Mouse (Mus musculus) forebrain, embryonic 13.5 days (tissue): ENCODE results near the gene A2m. TPM values are rescaled to one million over a fixed set of nuclear protein-coding genes. Genes with fewer than 3 reads are reported as not detected.

Source experiments
- ATAC-seq: fragments of 200-750 bp; cut with Nextera tagmentation; 2 replicates; pipeline ENCODE4 v1.8.0; 2017
- H3K27ac ChIP-seq: fragments of 300-500 bp; sonication (generic); 2 replicates; pipeline ENCODE4 v1.5.1; 2015; ENCODE audit warnings: inconsistent platforms, mild to moderate bottlenecking, moderate library complexity
- H3K27me3 ChIP-seq: fragments of 300-500 bp; sonication (generic); 2 replicates; pipeline ENCODE4 v1.6.1; 2015; ENCODE audit warnings: mild to moderate bottlenecking, inconsistent platforms
- H3K36me3 ChIP-seq: fragments of 300-500 bp; sonication (generic); 2 replicates; pipeline ENCODE4 v1.6.1; 2015; ENCODE audit warnings: mild to moderate bottlenecking, inconsistent platforms; ENCODE audit not compliant: poor library complexity, severe bottlenecking
- H3K4me1 ChIP-seq: fragments of 300-500 bp; sonication (generic); 2 replicates; pipeline ENCODE4 v1.6.1; 2015; ENCODE audit warnings: inconsistent platforms
- H3K4me2 ChIP-seq: fragments of 300-500 bp; sonication (generic); 2 replicates; pipeline ENCODE4 v1.6.1; 2015; ENCODE audit warnings: inconsistent platforms, mild to moderate bottlenecking, moderate library complexity
- H3K4me3 ChIP-seq: fragments of 300-500 bp; sonication (generic); 2 replicates; pipeline ENCODE4 v1.5.1; 2015; ENCODE audit warnings: mild to moderate bottlenecking, inconsistent platforms
- H3K9ac ChIP-seq: fragments of 300-500 bp; sonication (generic); 2 replicates; pipeline ENCODE4 v1.6.1; 2015; ENCODE audit warnings: mild to moderate bottlenecking, inconsistent platforms
- H3K9me3 ChIP-seq: fragments of 300-500 bp; sonication (generic); replicated peaks from 2 replicates; pipeline ENCODE4 v1.6.1; 2016; ENCODE audit warnings: inconsistent platforms
- WGBS: fragments of 180-500 bp; shearing (Covaris S2); methylation state at CpG from one replicate; pipeline ENCODE4 v1.1.7; 2015; 5-methylcytosine and 5-hydroxymethylcytosine counted together
- polyA plus RNA-seq: library from polyadenylated mRNA; unstranded; fragments of >200 nt; fragmentation: Nextera tagmentation; extraction: Ambion mirVana; gene quantifications from 2 replicates; pipeline ENCODE4 v1.2.1, GENCODE M21; 2015

Gene A2m
- polyA plus RNA-seq = 2.1 and 2.3 TPM in 2 replicates

DNA sequence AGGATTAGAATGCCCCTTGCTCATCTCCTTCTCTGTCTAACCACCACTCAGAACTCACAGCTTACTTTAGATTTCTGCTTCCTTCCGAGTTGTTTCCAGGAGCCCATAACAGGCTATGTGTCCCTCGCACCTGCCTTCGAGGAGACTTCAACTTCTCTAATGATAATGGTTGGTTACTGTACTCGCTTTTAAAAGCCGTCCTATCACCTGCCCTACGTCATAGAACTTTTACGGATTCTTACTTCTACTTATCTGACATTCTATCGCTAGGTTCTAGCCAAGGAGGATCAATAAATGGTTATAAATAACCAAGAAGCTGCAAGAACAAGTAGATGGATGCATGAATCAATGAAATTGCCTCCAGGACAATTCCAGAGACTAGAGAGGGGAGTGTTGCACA is at the start of gene A2m:
Gene A2m, plus strand, starts transcription at position 301 of the 400 bp plus-strand sequence.
- WGBS = 92% methylated on average over 8 of the region's 8 CpGs
- no peak for ATAC-seq
- peak within 1 kb of the TSS; percentile 52; the same call in 1 of the 2 replicates for H3K9ac ChIP-seq

DNA sequence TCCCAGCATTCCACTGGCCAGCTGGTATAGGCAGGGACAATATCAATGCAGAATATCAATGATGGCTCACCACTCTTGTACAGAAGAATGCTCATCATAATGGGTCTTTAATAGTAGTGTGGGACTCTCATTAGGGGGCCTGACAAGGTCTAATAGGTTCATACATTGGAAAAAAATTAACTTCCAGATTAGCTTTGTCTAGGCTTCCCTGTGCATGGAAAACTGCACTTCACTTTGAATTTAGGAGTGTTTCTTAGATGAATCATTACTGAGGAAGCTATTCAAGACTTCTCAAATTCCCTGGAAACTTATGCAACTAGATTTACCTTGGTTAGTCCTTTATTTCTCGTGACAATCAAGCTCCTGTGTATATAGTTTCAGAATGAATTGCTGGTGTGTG is 45.0 kb upstream of the A2m start:
- H3K27ac ChIP-seq = no peak overlapping the region
- no peaks in the 10 kb centered on the region for H3K36me3 ChIP-seq
- ATAC-seq = no peak
- no peak overlapping the region for H3K4me3 ChIP-seq
- no peak overlapping the region for H3K4me2 ChIP-seq
- no peaks in the 10 kb centered on the region for H3K9me3 ChIP-seq
- no peaks in the 10 kb centered on the region for H3K27me3 ChIP-seq
- no peak overlapping the region for H3K9ac ChIP-seq
- no peaks in the 10 kb centered on the region for H3K4me1 ChIP-seq
- 50% methylated on average over 1 of the region's 1 CpGs for WGBS

More for the DNA sequence above, at the start of gene A2m:
- Histone ChIP-seq H3K4me2 (peak within 1 kb of the TSS; percentile 57), H3K27me3 (no peaks in the 10 kb centered on the region), H3K9me3 (0 out of 2 replicates have a peak, but pooled peaks cover 3% of the 10 kb centered on the region), H3K27ac (no peak within 1 kb of the TSS), H3K36me3 (no peaks in the 10 kb centered on the region), H3K4me1 (peaks cover 9% of the 10 kb centered on the region), H3K4me3 (peak within 1 kb of the TSS; percentile 28)

DNA sequence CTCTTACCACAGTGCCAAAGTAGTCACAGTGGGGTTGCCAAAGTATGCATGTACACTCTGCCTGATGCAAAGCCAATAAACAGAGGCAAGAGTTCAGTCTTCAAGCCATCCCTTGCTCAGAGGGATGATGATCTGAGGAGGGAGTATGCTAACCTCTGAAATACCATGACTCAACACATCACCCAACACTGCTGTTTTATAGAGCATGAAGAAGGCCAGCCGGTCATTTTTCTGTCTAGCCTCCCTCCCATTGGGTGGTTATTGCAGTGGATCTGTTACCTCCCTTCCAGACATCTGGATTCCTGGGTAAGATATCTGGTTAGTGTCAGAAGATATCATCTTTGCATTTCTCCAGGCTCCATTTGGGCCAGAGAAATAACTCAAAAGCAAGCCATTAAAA is 34.2 kb upstream of the A2m start:
- H3K4me3 ChIP-seq = no peak overlapping the region
- no peaks in the 10 kb centered on the region for H3K4me1 ChIP-seq
- WGBS = 76% methylated on average over 1 of the region's 1 CpGs
- no peaks in the 10 kb centered on the region for H3K27me3 ChIP-seq
- no peak overlapping the region for H3K4me2 ChIP-seq
- no peak overlapping the region for H3K9ac ChIP-seq
- no peaks in the 10 kb centered on the region for H3K36me3 ChIP-seq
- no peaks in the 10 kb centered on the region; the same call in 1 of the 2 replicates for H3K9me3 ChIP-seq
- no peak for ATAC-seq
- H3K27ac ChIP-seq = no peak overlapping the region

DNA sequence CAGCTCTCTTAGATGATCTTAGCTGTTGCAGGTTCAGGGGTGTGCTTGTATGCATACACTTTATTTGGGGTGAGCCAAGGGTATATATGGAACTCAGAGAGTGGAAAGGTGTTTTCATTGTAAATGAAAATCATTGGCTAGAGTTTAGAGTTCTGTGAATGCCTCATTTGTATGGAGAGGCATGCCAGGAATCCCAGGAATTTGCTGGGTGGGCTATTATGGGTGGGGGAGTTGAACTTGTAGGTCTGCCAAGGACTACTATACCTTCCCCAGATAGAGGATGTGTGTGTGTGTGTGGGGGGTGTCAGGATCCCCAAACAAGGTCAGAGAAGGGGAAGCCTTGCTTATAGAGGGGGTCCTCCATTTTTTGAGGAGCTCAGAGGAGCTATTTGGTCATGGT is 27.3 kb upstream of the A2m start:
- Histone ChIP-seq H3K4me3 (no peak overlapping the region), H3K27me3 (no peaks in the 10 kb centered on the region), H3K9me3 (no peaks in the 10 kb centered on the region; the same call in 1 of the 2 replicates), H3K36me3 (no peaks in the 10 kb centered on the region), H3K27ac (no peak overlapping the region), H3K9ac (no peak overlapping the region), H3K4me1 (no peaks in the 10 kb centered on the region), H3K4me2 (no peak overlapping the region)
- ATAC-seq = no peak

DNA sequence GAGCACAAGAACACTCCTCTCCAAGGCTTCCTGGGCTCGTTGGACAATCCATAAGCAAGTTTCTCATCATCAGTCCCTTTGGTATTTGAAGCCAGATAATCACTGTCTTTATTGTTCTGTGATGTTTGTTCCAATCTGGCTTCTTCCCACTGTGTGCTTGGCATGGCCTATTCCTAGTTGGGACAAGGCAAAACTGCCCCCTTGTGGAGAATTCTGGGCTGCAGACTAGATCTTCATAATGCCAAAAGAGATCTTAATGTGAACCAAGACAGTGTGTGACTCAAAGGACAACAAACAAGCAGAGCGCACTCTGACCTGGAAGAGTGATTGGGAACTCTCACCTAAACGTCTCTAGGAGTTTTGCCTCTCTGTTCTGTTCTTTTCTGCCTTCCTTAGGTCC is 23.4 kb upstream of the A2m start:
- no peak overlapping the region for H3K4me2 ChIP-seq
- H3K9ac ChIP-seq = no peak overlapping the region
- no peak overlapping the region for H3K27ac ChIP-seq
- no peak overlapping the region for H3K4me3 ChIP-seq
- H3K27me3 ChIP-seq = no peaks in the 10 kb centered on the region
- no peaks in the 10 kb centered on the region for H3K9me3 ChIP-seq
- WGBS = 47% methylated on average over 3 of the region's 3 CpGs
- no peak for ATAC-seq
- H3K4me1 ChIP-seq = no peaks in the 10 kb centered on the region
- no peaks in the 10 kb centered on the region for H3K36me3 ChIP-seq

DNA sequence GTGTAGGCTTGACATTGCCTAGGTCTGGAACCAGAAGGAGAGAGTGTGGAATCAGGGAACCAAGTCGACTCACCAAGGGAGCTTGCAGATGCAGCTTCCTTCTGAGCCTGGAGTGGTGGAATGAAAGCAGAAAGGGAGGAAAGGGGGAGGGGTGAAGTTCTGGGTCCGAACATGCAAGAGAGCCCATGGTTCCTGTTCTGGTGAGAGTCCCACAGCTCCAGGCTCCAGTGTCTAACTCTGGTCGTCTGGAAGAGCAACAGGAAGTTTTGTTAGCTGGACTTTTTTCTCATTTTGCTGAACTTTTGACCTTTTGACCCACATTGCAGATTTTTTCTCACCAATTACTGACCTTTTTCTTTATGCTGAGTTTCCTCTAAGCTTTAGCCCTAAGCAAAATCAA is 17.7 kb upstream of the A2m start:
- no peaks in the 10 kb centered on the region for H3K4me1 ChIP-seq
- no peak overlapping the region for H3K4me3 ChIP-seq
- H3K36me3 ChIP-seq = no peaks in the 10 kb centered on the region
- H3K4me2 ChIP-seq = no peak overlapping the region
- no peak overlapping the region for H3K27ac ChIP-seq
- H3K27me3 ChIP-seq = no peaks in the 10 kb centered on the region
- ATAC-seq = no peak
- 41% methylated on average over 3 of the region's 3 CpGs for WGBS
- no peak overlapping the region for H3K9ac ChIP-seq
- H3K9me3 ChIP-seq = no peaks in the 10 kb centered on the region

DNA sequence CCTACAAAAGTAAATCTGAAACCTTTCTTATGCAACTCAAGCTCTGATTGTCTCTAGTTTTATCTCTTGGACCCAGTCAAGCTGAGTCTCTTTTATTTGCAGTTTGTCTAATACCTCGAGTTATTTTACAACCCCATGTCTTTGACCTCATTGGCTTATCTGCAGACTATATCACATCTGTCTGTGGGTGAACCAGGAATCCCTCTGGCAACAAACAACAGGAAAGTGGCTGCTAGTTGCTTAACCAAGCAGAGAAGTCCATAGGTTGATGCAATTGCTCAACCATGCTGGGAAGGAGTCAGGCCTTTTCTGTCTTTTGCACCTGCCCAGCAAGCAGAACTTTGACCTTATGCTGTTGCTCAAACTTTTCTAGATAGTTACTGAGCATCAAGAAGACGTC is 12.7 kb upstream of the A2m start:
- H3K27ac ChIP-seq = no peak overlapping the region
- WGBS = 78% methylated on average over 2 of the region's 2 CpGs
- H3K4me3 ChIP-seq = no peak overlapping the region
- no peak for ATAC-seq
- no peaks in the 10 kb centered on the region for H3K4me1 ChIP-seq
- no peaks in the 10 kb centered on the region for H3K36me3 ChIP-seq
- no peak overlapping the region for H3K9ac ChIP-seq
- no peaks in the 10 kb centered on the region for H3K27me3 ChIP-seq
- H3K4me2 ChIP-seq = no peak overlapping the region
- H3K9me3 ChIP-seq = no peaks in the 10 kb centered on the region

DNA sequence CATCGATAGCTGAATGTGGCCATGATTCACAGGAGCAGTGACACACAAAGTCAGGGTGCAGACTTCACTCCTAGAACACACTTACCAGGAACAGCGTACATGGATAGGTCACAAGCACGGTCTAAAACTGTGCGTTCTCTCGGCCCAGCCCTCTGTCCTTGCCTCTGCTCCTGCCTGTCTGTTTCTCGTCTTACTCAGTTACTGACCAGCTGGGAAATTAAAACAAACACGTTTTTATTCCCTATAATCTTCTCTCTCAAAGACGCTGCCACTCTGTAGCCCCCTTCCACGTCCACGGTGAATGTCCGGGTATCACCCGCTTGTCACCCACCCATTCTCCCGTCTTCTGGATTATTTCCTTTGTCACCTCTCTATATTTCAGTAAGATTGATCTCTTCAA is 656 bp upstream of the A2m start:
- 81% methylated on average over 13 of the region's 13 CpGs for WGBS
- no peaks in the 10 kb centered on the region for H3K36me3 ChIP-seq
- H3K4me2 ChIP-seq = no peak overlapping the region
- no peak overlapping the region for H3K9ac ChIP-seq
- no peak overlapping the region for H3K27ac ChIP-seq
- peaks cover 9% of the 10 kb centered on the region for H3K4me1 ChIP-seq
- no peak for ATAC-seq
- 0 out of 2 replicates have a peak, but pooled peaks cover 3% of the 10 kb centered on the region for H3K9me3 ChIP-seq
- H3K27me3 ChIP-seq = no peaks in the 10 kb centered on the region
- no peak overlapping the region for H3K4me3 ChIP-seq

DNA sequence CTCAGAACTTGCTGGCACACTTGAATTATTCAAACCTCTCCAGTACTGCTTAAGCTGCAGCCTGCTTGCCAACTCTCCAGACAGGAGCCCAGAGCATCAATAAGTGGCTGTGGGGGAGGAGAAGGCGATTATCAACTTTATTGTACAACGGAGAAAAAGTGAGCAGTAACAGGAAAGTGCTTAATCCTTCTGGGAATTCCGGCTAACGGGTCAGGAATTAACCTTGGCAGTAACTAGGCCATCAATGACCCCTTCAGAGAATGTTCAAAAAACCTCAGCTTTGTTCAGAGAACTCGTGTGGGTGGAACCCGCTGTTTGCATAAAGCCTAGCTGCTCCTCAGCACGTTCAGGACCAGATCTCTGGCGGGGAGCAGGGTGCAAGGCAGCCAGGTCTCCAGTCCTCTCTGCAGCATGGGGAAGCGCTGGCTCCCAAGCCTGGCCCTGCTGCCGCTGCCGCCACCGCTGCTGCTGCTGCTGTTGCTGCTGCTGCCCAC is 749 bp downstream of the A2m start:
- peak overlapping the region; percentile 52; the same call in 1 of the 2 replicates for H3K9ac ChIP-seq
- H3K9me3 ChIP-seq = 0 out of 2 replicates have a peak, but pooled peaks cover 3% of the 10 kb centered on the region
- peak; percentile 80 for ATAC-seq
- no peak overlapping the region for H3K27ac ChIP-seq
- no peaks in the 10 kb centered on the region for H3K36me3 ChIP-seq
- peak overlapping the region; percentile 57 for H3K4me2 ChIP-seq
- peak overlapping the region; percentile 28 for H3K4me3 ChIP-seq
- peaks cover 9% of the 10 kb centered on the region for H3K4me1 ChIP-seq
- 3% methylated on average over 12 of the region's 12 CpGs for WGBS
- H3K27me3 ChIP-seq = no peaks in the 10 kb centered on the region

DNA sequence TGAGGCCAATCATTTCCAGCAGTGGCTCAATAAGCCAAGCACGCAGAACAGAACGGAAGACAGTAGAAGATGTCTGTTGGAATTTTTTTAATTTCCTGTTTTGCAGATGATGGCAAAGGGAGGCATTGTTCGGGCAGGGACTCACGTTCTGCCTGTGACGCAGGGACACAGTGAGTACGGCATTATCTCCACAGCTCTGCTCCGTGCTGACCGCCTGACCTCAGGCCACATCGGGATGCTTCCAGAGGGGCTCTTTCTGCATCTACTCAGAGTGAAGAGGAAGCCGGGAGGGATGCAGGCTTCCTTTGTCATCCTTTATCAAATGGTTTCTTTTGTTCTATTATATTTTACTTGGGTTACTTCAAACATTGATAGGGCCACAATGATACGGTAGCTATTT is 13.3 kb downstream of the A2m start:
- Histone ChIP-seq H3K9me3 (no peaks in the 10 kb centered on the region), H3K4me2 (no peak overlapping the region), H3K27me3 (no peaks in the 10 kb centered on the region), H3K27ac (no peak overlapping the region), H3K4me3 (no peak overlapping the region), H3K36me3 (no peaks in the 10 kb centered on the region), H3K9ac (no peak overlapping the region), H3K4me1 (no peaks in the 10 kb centered on the region)
- ATAC-seq = no peak
- WGBS = 85% methylated on average over 11 of the region's 11 CpGs

Other genes starting within 250 kb of the A2m start
- 2.7 and 3.5 TPM in 2 replicates for gene Iqsec3, start 161.7 kb upstream of the A2m start, polyA plus RNA-seq
- not detected in 2 replicates for gene Gm7298, start 97.6 kb downstream of the A2m start, polyA plus RNA-seq
- not detected in 2 replicates for gene Mug1, start 203.2 kb downstream of the A2m start, polyA plus RNA-seq